Mouse (Mus musculus): ENCODE measurements at regions not wholly inside any gene's neighbourhood (a gene's known extent, or its start where the extent isn't known, plus 50 kb on each side); places are given as distances from the start of the nearest gene placed in this dataset.

GRCm38 (mm10) chr12:25180861-25181260 is 83.9 kb upstream of the Id2 start:
- TF ChIP-seq ZNF384 (IDR thresholded peaks at IDR 0.05; ENCODE audit: low read depth, low read length) (no peak), ZC3H11A (IDR thresholded peaks at IDR 0.05; ENCODE audit: borderline replicate concordance, low read depth, low read length) (peak; percentile 59; the same call in 1 of the 2 replicates), MAFK (IDR thresholded peaks at IDR 0.05; ENCODE audit: insufficient read depth, low read depth, low read length) (no peak)
